Mouse (Mus musculus) lung, adult 2 months (tissue): ENCODE results near the gene Commd1. TPM values are rescaled to one million over a fixed set of nuclear protein-coding genes. Genes with fewer than 3 reads are reported as not detected.

Source experiments
- DNase-seq: peaks from one replicate; pipeline ENCODE4 v3.0.0; 2022
- H3K4me1 ChIP-seq: fragments of 200-500 bp; 2 replicates; pipeline ENCODE4 v1.6.1; 2011; ENCODE audit warnings: low read length; ENCODE audit not compliant: control insufficient read depth, insufficient read depth
- H3K4me3 ChIP-seq: fragments of 200-500 bp; replicated peaks from 2 replicates; pipeline ENCODE3; 2011; ENCODE audit warnings: low read depth, mild to moderate bottlenecking, control low read depth, low read length; ENCODE audit errors: extremely low read depth
- CTCF ChIP-seq: fragments of 200-500 bp; IDR thresholded peaks from 2 replicates; pipeline ENCODE4 v1.5.1; 2011; ENCODE audit warnings: mild to moderate bottlenecking, low read length, control low read depth; ENCODE audit not compliant: insufficient read depth
- POLR2A ChIP-seq: fragments of 200-500 bp; IDR thresholded peaks from 2 replicates; pipeline ENCODE4 v1.6.1; 2011; ENCODE audit warnings: low read depth, mild to moderate bottlenecking, control low read depth, low read length, borderline replicate concordance; ENCODE audit errors: extremely low read depth
- WGBS: fragments of 180-500 bp; shearing (Covaris S2); methylation state at CpG from one replicate; pipeline ENCODE4 v1.1.7; 2018; 5-methylcytosine and 5-hydroxymethylcytosine counted together
- polyA plus RNA-seq: library from polyadenylated mRNA; depleted of rRNA; stranded (reverse); fragments of >200 nt; gene quantifications from 2 replicates; pipeline ENCODE4 v1.2.3, GENCODE M21; 2012

The Commd1 gene
- polyA plus RNA-seq, 1 experiment = 10.0 TPM

- under 1% methylated on average over 36 of the region's 41 CpGs for WGBS
- no peak for DNase-seq
- Histone ChIP-seq H3K4me1 (peaks cover 15% of the 10 kb centered on the region), H3K4me3 (peak overlapping the region; percentile 86)
- no peak for TF ChIP-seq CTCF
- peak; percentile 25 for TF ChIP-seq POLR2A
Observed at GRCm38 (mm10) chr11:22859301-22859632, 122.9 kb downstream of the Commd1 start.

GRCm38 (mm10) chr11:22858441-22859300 lies 123.5 kb downstream of the Commd1 start:
- 4% methylated on average over 50 of the region's 50 CpGs for WGBS
- peak overlapping the region; percentile 86 for H3K4me3 ChIP-seq
- DNase-seq = peak; percentile 80
- TF ChIP-seq CTCF (no peak), POLR2A (no peak)
- peaks cover 21% of the 10 kb centered on the region for H3K4me1 ChIP-seq

GRCm38 (mm10) chr11:22857705-22858440 lies 124.3 kb downstream of the Commd1 start:
- TF ChIP-seq CTCF (no peak), POLR2A (no peak)
- peak; percentile 54 for DNase-seq
- WGBS = 15% methylated on average over 25 of the region's 25 CpGs
- H3K4me3 ChIP-seq = peak overlapping the region; percentile 86
- peaks cover 26% of the 10 kb centered on the region for H3K4me1 ChIP-seq

- Histone ChIP-seq H3K4me1 (peaks cover 30% of the 10 kb centered on the region), H3K4me3 (no peak overlapping the region)
- WGBS = 61% methylated on average over 5 of the region's 5 CpGs
- no peak for DNase-seq
- no peak for TF ChIP-seq POLR2A
- no peak for TF ChIP-seq CTCF
Observed at GRCm38 (mm10) chr11:22857106-22857704, 125.0 kb downstream of the Commd1 start.

GRCm38 (mm10) chr11:22856371-22856965 lies 125.7 kb downstream of the Commd1 start:
- Histone ChIP-seq H3K4me1 (peaks cover 35% of the 10 kb centered on the region), H3K4me3 (no peak overlapping the region)
- WGBS = 63% methylated on average over 3 of the region's 3 CpGs
- DNase-seq = no peak
- TF ChIP-seq POLR2A (no peak), CTCF (no peak)

GRCm38 (mm10) chr11:22854571-22854970 lies 127.6 kb downstream of the Commd1 start:
- H3K4me3 ChIP-seq = no peak overlapping the region
- 59% methylated on average over 4 of the region's 4 CpGs for WGBS
- no peak for DNase-seq

GRCm38 (mm10) chr11:22853477-22854157 lies 128.6 kb downstream of the Commd1 start:
- 17% methylated on average over 2 of the region's 2 CpGs for WGBS
- TF ChIP-seq POLR2A (no peak), CTCF (no peak)
- Histone ChIP-seq H3K4me1 (peaks cover 49% of the 10 kb centered on the region), H3K4me3 (no peak overlapping the region)
- DNase-seq = no peak

More at GRCm38 (mm10) chr11:22854571-22854970, 127.6 kb downstream of the Commd1 start:
- H3K4me1 ChIP-seq = peaks cover 46% of the 10 kb centered on the region
- TF ChIP-seq CTCF = no peak
- no peak for TF ChIP-seq POLR2A

- peaks cover 55% of the 10 kb centered on the region for H3K4me1 ChIP-seq
- WGBS = 72% methylated on average over 1 of the region's 1 CpGs
- DNase-seq = no peak
- H3K4me3 ChIP-seq = no peak overlapping the region
- TF ChIP-seq CTCF = no peak
- TF ChIP-seq POLR2A = no peak
Observed at GRCm38 (mm10) chr11:22852510-22852909, 129.7 kb downstream of the Commd1 start.

GRCm38 (mm10) chr11:22851416-22851815 lies 130.8 kb downstream of the Commd1 start:
- Histone ChIP-seq H3K4me1 (peaks cover 58% of the 10 kb centered on the region), H3K4me3 (no peak overlapping the region)
- WGBS = 18% methylated on average over 4 of the region's 4 CpGs
- TF ChIP-seq CTCF (no peak), POLR2A (no peak)
- DNase-seq = no peak
